Mouse (Mus musculus) heart, embryonic 15.5 days (tissue): ENCODE measurements around the gene Elmo3. TPM values are rescaled to one million over a fixed set of nuclear protein-coding genes. Genes with fewer than 3 reads are reported as not detected.

ENCODE experiments used
- ATAC-seq: fragments of 200-750 bp; cut with Nextera tagmentation; replicated peaks from 2 replicates; pipeline ENCODE4 v1.8.0; 2017; ENCODE audit warnings: low read depth, moderate TSS enrichment; ENCODE audit not compliant: insufficient number of reproducible peaks, insufficient read depth, low FRiP score
- H3K27ac ChIP-seq: fragments of 300-500 bp; sonication (generic); 2 replicates; pipeline ENCODE4 v1.5.1; 2015; ENCODE audit warnings: mild to moderate bottlenecking, inconsistent platforms
- H3K27me3 ChIP-seq: fragments of 300-500 bp; sonication (generic); 2 replicates; pipeline ENCODE4 v1.6.1; 2015; ENCODE audit warnings: inconsistent platforms
- H3K36me3 ChIP-seq: fragments of 300-500 bp; sonication (generic); 2 replicates; pipeline ENCODE4 v1.6.1; 2015; ENCODE audit warnings: mild to moderate bottlenecking, inconsistent platforms
- H3K4me1 ChIP-seq: fragments of 300-500 bp; sonication (generic); replicated peaks from 2 replicates; pipeline ENCODE4 v1.6.1; 2015; ENCODE audit warnings: inconsistent platforms
- H3K4me2 ChIP-seq: fragments of 300-500 bp; sonication (generic); 2 replicates; pipeline ENCODE4 v1.6.1; 2015; ENCODE audit warnings: inconsistent platforms, mild to moderate bottlenecking, moderate library complexity
- H3K4me3 ChIP-seq: fragments of 300-500 bp; sonication (generic); 2 replicates; pipeline ENCODE4 v1.5.1; 2015; ENCODE audit warnings: mild to moderate bottlenecking, inconsistent platforms
- H3K9ac ChIP-seq: fragments of 300-500 bp; sonication (generic); 2 replicates; pipeline ENCODE4 v1.6.1; 2015; ENCODE audit warnings: mild to moderate bottlenecking, inconsistent platforms
- H3K9me3 ChIP-seq: fragments of 300-500 bp; sonication (generic); replicated peaks from 2 replicates; pipeline ENCODE4 v1.6.1; 2016; ENCODE audit warnings: inconsistent platforms
- WGBS: fragments of 180-500 bp; shearing (Covaris S2); methylation state at CpG from one replicate; pipeline ENCODE4 v1.1.7; 2015; ENCODE audit warnings: mixed read lengths; 5-methylcytosine and 5-hydroxymethylcytosine counted together
- polyA plus RNA-seq: library from polyadenylated mRNA; unstranded; fragments of >200 nt; fragmentation: Nextera tagmentation; extraction: Ambion mirVana; gene quantifications from 2 replicates; pipeline ENCODE4 v1.2.1, GENCODE M21; 2015

The Elmo3 gene
- polyA plus RNA-seq, 1 experiment from 2014 or later, result 2.3 TPM

GRCm38 (mm10) chr8:105348450-105349095 is 43.2 kb downstream of the Elmo3 start, which contains the start of gene Slc9a5:
Gene Slc9a5 (plus strand): TSS chr8:105348843.
- peak within 1 kb of the TSS; percentile 88 for H3K4me3 ChIP-seq
- no peaks in the 10 kb centered on the region for H3K36me3 ChIP-seq
- H3K9ac ChIP-seq, result peak within 1 kb of the TSS; percentile 80
- ATAC-seq, result no peak
- under 1% methylated on average over 34 of the region's 34 CpGs for WGBS
- H3K4me1 ChIP-seq, result peaks cover 60% of the 10 kb centered on the region
- no peaks in the 10 kb centered on the region for H3K9me3 ChIP-seq
- no peaks in the 10 kb centered on the region for H3K27me3 ChIP-seq
- H3K4me2 ChIP-seq, result peak within 1 kb of the TSS; percentile 97
- peak within 1 kb of the TSS; percentile 93 for H3K27ac ChIP-seq

GRCm38 (mm10) chr8:105349096-105349771 is 43.8 kb downstream of the Elmo3 start:
- peak overlapping the region; percentile 97 for H3K4me2 ChIP-seq
- H3K9ac ChIP-seq, result peak overlapping the region; percentile 64
- H3K27ac ChIP-seq, result peak overlapping the region; percentile 55; the same call in 1 of the 2 replicates
- peaks cover 55% of the 10 kb centered on the region for H3K4me1 ChIP-seq
- H3K9me3 ChIP-seq, result no peaks in the 10 kb centered on the region
- peak overlapping the region; percentile 88 for H3K4me3 ChIP-seq
- under 1% methylated on average over 34 of the region's 48 CpGs for WGBS
- H3K27me3 ChIP-seq, result no peaks in the 10 kb centered on the region
- ATAC-seq, result no peak
- no peaks in the 10 kb centered on the region for H3K36me3 ChIP-seq

GRCm38 (mm10) chr8:105350186-105350585 is 44.8 kb downstream of the Elmo3 start:
- no peak overlapping the region; the same call in 1 of the 2 replicates for H3K9ac ChIP-seq

GRCm38 (mm10) chr8:105353583-105354135 is 48.3 kb downstream of the Elmo3 start:
- Histone ChIP-seq H3K9me3 (no peaks in the 10 kb centered on the region), H3K4me1 (peaks cover 25% of the 10 kb centered on the region), H3K4me2 (no peak overlapping the region), H3K4me3 (no peak overlapping the region), H3K27me3 (no peaks in the 10 kb centered on the region), H3K9ac (no peak overlapping the region), H3K27ac (no peak overlapping the region), H3K36me3 (no peaks in the 10 kb centered on the region)
- WGBS, result 73% methylated on average over 8 of the region's 8 CpGs
- no peak for ATAC-seq

More at GRCm38 (mm10) chr8:105350186-105350585, 44.8 kb downstream of the Elmo3 start:
- H3K9me3 ChIP-seq, result no peaks in the 10 kb centered on the region
- H3K4me2 ChIP-seq, result peak overlapping the region; percentile 97
- peaks cover 49% of the 10 kb centered on the region for H3K4me1 ChIP-seq
- no peaks in the 10 kb centered on the region for H3K27me3 ChIP-seq
- ATAC-seq, result no peak
- WGBS, result 27% methylated on average over 7 of the region's 7 CpGs
- no peaks in the 10 kb centered on the region for H3K36me3 ChIP-seq
- peak overlapping the region; percentile 88 for H3K4me3 ChIP-seq
- no peak overlapping the region for H3K27ac ChIP-seq

DNA sequence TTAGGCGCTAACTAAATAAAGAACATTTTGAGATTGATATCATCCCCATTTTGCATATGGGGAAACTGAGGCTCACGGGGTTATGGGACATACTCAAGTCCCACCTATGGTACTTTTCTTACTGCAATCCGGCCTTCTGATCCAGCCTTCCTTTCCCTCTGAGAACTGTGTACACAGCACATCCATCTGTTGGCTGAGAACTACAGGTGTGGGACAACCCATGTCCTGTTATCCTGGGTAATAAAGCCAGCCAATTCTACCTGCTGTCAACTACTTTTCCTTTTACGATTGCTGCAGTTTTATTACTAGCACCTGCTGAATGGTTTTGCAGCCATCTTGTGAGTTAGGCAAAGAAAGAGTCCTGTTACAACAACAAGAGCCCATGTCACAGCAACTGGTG is 49.1 kb downstream of the Elmo3 start:
- no peak for ATAC-seq
- H3K4me1 ChIP-seq, result peaks cover 18% of the 10 kb centered on the region
- 91% methylated on average over 4 of the region's 4 CpGs for WGBS
- H3K4me3 ChIP-seq, result no peak overlapping the region
- no peaks in the 10 kb centered on the region for H3K36me3 ChIP-seq
- H3K4me2 ChIP-seq, result no peak overlapping the region
- H3K27me3 ChIP-seq, result no peaks in the 10 kb centered on the region
- no peak overlapping the region for H3K9ac ChIP-seq
- no peaks in the 10 kb centered on the region for H3K9me3 ChIP-seq
- no peak overlapping the region for H3K27ac ChIP-seq

GRCm38 (mm10) chr8:105355179-105356024 is 50.0 kb downstream of the Elmo3 start:
- Histone ChIP-seq H3K27me3 (no peaks in the 10 kb centered on the region), H3K4me3 (no peak overlapping the region), H3K4me2 (no peak overlapping the region), H3K27ac (no peak overlapping the region), H3K9me3 (no peaks in the 10 kb centered on the region), H3K9ac (no peak overlapping the region), H3K4me1 (peaks cover 9% of the 10 kb centered on the region), H3K36me3 (no peaks in the 10 kb centered on the region)
- peak; percentile 16; the same call in 1 of the 2 replicates for ATAC-seq
- WGBS, result 72% methylated on average over 26 of the region's 26 CpGs

- WGBS, result 83% methylated on average over 14 of the region's 14 CpGs
- no peak overlapping the region for H3K27ac ChIP-seq
- no peaks in the 10 kb centered on the region for H3K36me3 ChIP-seq
- H3K4me1 ChIP-seq, result peaks cover 7% of the 10 kb centered on the region
- no peak for ATAC-seq
- H3K9ac ChIP-seq, result no peak overlapping the region
- no peaks in the 10 kb centered on the region for H3K9me3 ChIP-seq
- H3K4me3 ChIP-seq, result no peak overlapping the region
- no peak overlapping the region for H3K4me2 ChIP-seq
- no peaks in the 10 kb centered on the region for H3K27me3 ChIP-seq
These were observed 51.3 kb downstream of the Elmo3 start for GRCm38 (mm10) chr8:105356681-105357080.

DNA sequence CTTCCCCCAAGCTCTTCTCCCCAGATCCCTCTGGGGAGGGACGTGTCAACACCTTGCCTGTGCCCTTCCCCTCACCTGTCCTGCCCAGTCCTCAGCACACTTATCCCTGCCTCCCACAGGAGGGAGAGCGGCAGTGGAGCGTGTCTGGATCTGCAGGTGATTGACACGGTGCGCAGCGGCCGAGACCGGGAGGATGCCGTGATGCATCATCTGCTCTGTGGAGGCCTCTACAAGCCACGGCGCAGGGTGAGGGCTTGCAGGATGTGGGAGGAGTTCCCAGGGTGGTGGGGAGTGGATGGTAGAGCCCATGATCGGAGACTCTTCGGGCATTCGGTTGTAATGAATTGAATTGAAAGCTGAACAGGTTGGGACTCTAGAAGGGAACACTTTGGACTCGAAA is 53.8 kb downstream of the Elmo3 start:
- Histone ChIP-seq H3K36me3 (no peaks in the 10 kb centered on the region), H3K4me1 (peaks cover 11% of the 10 kb centered on the region), H3K4me2 (no peak overlapping the region), H3K27ac (no peak overlapping the region), H3K9me3 (no peaks in the 10 kb centered on the region), H3K4me3 (no peak overlapping the region), H3K9ac (no peak overlapping the region), H3K27me3 (0 out of 2 replicates have a peak, but pooled peaks cover 2% of the 10 kb centered on the region)
- ATAC-seq, result no peak
- WGBS, result 72% methylated on average over 15 of the region's 15 CpGs

DNA sequence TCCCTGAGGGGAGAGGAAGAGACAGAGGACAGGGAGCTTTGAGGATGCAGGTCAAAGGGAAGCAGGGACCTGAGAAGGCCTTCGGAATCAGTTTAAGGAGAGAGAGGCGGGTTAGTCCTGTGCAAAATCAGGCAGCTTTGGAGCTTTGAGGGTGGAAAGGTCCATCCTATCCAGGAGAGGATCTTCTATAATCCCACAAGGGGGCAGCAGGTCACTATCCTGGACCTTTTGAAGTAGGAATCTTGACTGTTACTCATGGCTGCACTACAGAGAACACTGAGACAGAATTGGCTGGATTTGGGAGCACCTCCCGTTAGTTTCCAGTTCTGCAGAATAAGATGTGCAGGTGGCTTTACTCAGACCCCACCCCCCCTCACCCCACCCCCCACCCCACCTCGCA is 54.2 kb downstream of the Elmo3 start:
- ATAC-seq, result no peak
- no peak overlapping the region for H3K27ac ChIP-seq
- H3K36me3 ChIP-seq, result no peaks in the 10 kb centered on the region
- WGBS, result 45% methylated on average over 4 of the region's 4 CpGs
- peaks cover 11% of the 10 kb centered on the region for H3K4me1 ChIP-seq
- H3K4me3 ChIP-seq, result no peak overlapping the region
- no peak overlapping the region for H3K9ac ChIP-seq
- H3K27me3 ChIP-seq, result 0 out of 2 replicates have a peak, but pooled peaks cover 3% of the 10 kb centered on the region
- H3K4me2 ChIP-seq, result no peak overlapping the region
- no peaks in the 10 kb centered on the region for H3K9me3 ChIP-seq
